Mouse (Mus musculus) limb, embryonic 12.5 days (tissue): Measurements from ENCODE around the gene Tex9. TPM values are rescaled to one million over a fixed set of nuclear protein-coding genes. Genes with fewer than 3 reads are reported as not detected.
"Not testable (repeated sequence)": the region's sequence is repeated elsewhere in the genome, so short reads cannot be mapped to it uniquely, and the experiment has no call there.

Experiments
- ATAC-seq: fragments of 200-750 bp; cut with Nextera tagmentation; 2 replicates; pipeline ENCODE4 v1.8.0; 2017; ENCODE audit warnings: low read depth, moderate TSS enrichment; ENCODE audit not compliant: insufficient number of reproducible peaks, insufficient read depth, low FRiP score, low TSS enrichment
- H3K27ac ChIP-seq: fragments of 300-500 bp; sonication (generic); 2 replicates; pipeline ENCODE4 v1.5.1; 2016; ENCODE audit warnings: mild to moderate bottlenecking, moderate library complexity
- H3K27me3 ChIP-seq: fragments of 300-500 bp; sonication (generic); 2 replicates; pipeline ENCODE4 v1.6.1; 2016; ENCODE audit warnings: mild to moderate bottlenecking, moderate library complexity
- H3K36me3 ChIP-seq: fragments of 300-500 bp; sonication (generic); 2 replicates; pipeline ENCODE4 v1.6.1; 2016; ENCODE audit warnings: mild to moderate bottlenecking, moderate library complexity
- H3K4me1 ChIP-seq: fragments of 300-500 bp; sonication (generic); replicated peaks from 2 replicates; pipeline ENCODE4 v1.6.1; 2016
- H3K4me2 ChIP-seq: fragments of 300-500 bp; sonication (generic); 2 replicates; pipeline ENCODE4 v1.6.1; 2016; ENCODE audit warnings: mild to moderate bottlenecking, moderate library complexity
- H3K4me3 ChIP-seq: fragments of 300-500 bp; sonication (generic); replicated peaks from 2 replicates; pipeline ENCODE4 v1.5.1; 2016; ENCODE audit warnings: mild to moderate bottlenecking
- H3K9ac ChIP-seq: fragments of 300-500 bp; sonication (generic); replicated peaks from 2 replicates; pipeline ENCODE4 v1.6.1; 2016; ENCODE audit warnings: mild to moderate bottlenecking, moderate library complexity
- H3K9me3 ChIP-seq: fragments of 300-500 bp; sonication (generic); 2 replicates; pipeline ENCODE4 v1.6.1; 2016; ENCODE audit warnings: mild to moderate bottlenecking, moderate library complexity
- WGBS: fragments of 180-500 bp; shearing (Covaris S2); methylation state at CpG from one replicate; pipeline ENCODE4 v1.1.7; 2016; 5-methylcytosine and 5-hydroxymethylcytosine counted together
- microRNA-seq: library from miRNA; unstranded; fragments of <30 nt; microRNA quantifications from one replicate; pipeline ENCODE4, GENCODE M21; 2017
- polyA plus RNA-seq: library from polyadenylated mRNA; unstranded; fragments of >200 nt; fragmentation: Nextera tagmentation; extraction: Ambion mirVana; gene quantifications from 2 replicates; pipeline ENCODE4 v1.2.1, GENCODE M21; 2016

Gene Tex9
- polyA plus RNA-seq, 1 experiment from 2014 or later = 52.2 TPM

- H3K27me3 ChIP-seq = peaks cover 7% of the 10 kb centered on the region; the same call in 1 of the 2 replicates
- no peak overlapping the region for H3K27ac ChIP-seq
- H3K4me1 ChIP-seq = no peaks in the 10 kb centered on the region
- ATAC-seq = no peak
- H3K4me3 ChIP-seq = no peak overlapping the region
- no peaks in the 10 kb centered on the region for H3K9me3 ChIP-seq
- H3K36me3 ChIP-seq = no peaks in the 10 kb centered on the region
- H3K9ac ChIP-seq = no peak overlapping the region
- 83% methylated on average over 9 of the region's 9 CpGs for WGBS
- no peak overlapping the region for H3K4me2 ChIP-seq
Measured at GRCm38 (mm10) chr9:72405882-72406638, 86.0 kb downstream of the Tex9 start.

GRCm38 (mm10) chr9:72404934-72405333, 87.1 kb downstream of the Tex9 start:
- no peak for ATAC-seq
- Histone ChIP-seq H3K27ac (no peak overlapping the region), H3K9ac (no peak overlapping the region), H3K27me3 (peaks cover 7% of the 10 kb centered on the region; the same call in 1 of the 2 replicates), H3K4me1 (no peaks in the 10 kb centered on the region), H3K36me3 (no peaks in the 10 kb centered on the region), H3K9me3 (no peaks in the 10 kb centered on the region), H3K4me3 (no peak overlapping the region), H3K4me2 (no peak overlapping the region)
- WGBS = 67% methylated on average over 3 of the region's 3 CpGs

GRCm38 (mm10) chr9:72404446-72404845, 87.6 kb downstream of the Tex9 start:
- no peak for ATAC-seq
- 87% methylated on average over 8 of the region's 8 CpGs for WGBS
- Histone ChIP-seq H3K4me1 (no peaks in the 10 kb centered on the region), H3K9me3 (no peaks in the 10 kb centered on the region), H3K27ac (no peak overlapping the region), H3K4me3 (no peak overlapping the region), H3K9ac (no peak overlapping the region), H3K4me2 (no peak overlapping the region), H3K27me3 (peaks cover 2% of the 10 kb centered on the region; the same call in 1 of the 2 replicates), H3K36me3 (no peaks in the 10 kb centered on the region)

- ATAC-seq = no peak
- no peaks in the 10 kb centered on the region for H3K4me1 ChIP-seq
Measured at GRCm38 (mm10) chr9:72403421-72403820, 88.6 kb downstream of the Tex9 start.

GRCm38 (mm10) chr9:72401769-72402168, 90.2 kb downstream of the Tex9 start:
- not testable (repeated sequence) for H3K4me3 ChIP-seq, H3K4me1 ChIP-seq, H3K9ac ChIP-seq, H3K27me3 ChIP-seq, H3K36me3 ChIP-seq, ATAC-seq, H3K4me2 ChIP-seq, H3K27ac ChIP-seq, H3K9me3 ChIP-seq
- WGBS = 71% methylated on average over 4 of the region's 4 CpGs

More at GRCm38 (mm10) chr9:72403421-72403820, 88.6 kb downstream of the Tex9 start:
- no peak overlapping the region for H3K27ac ChIP-seq
- H3K9me3 ChIP-seq = peaks cover 8% of the 10 kb centered on the region; the same call in 1 of the 2 replicates
- no peaks in the 10 kb centered on the region for H3K27me3 ChIP-seq
- no peak overlapping the region for H3K9ac ChIP-seq
- WGBS = 75% methylated on average over 6 of the region's 6 CpGs
- H3K4me3 ChIP-seq = no peak overlapping the region
- H3K36me3 ChIP-seq = no peaks in the 10 kb centered on the region
- H3K4me2 ChIP-seq = no peak overlapping the region

Small RNA genes within 50 kb of the gene (microRNA-seq; reads per million reads assigned to microRNA genes)
- not detected for gene Gm28010

Other genes with a start within 250 kb of the Tex9 start
- 58.1 and 58.9 TPM in 2 replicates for gene Zfp280d, start 217.4 kb downstream of the Tex9 start, polyA plus RNA-seq
- 40.5 and 41.4 TPM in 2 replicates for gene Mns1, start 54.2 kb downstream of the Tex9 start, polyA plus RNA-seq
- gene Rfx7, start 40.0 kb upstream of the Tex9 start, polyA plus RNA-seq = 12.4 and 14.3 TPM in 2 replicates
- gene Nedd4, start 170.1 kb upstream of the Tex9 start, polyA plus RNA-seq = 815 and 839 TPM in 2 replicates